Mouse (Mus musculus): ENCODE results near the gene Asf1a.
"Not testable (repeated sequence)": the region's sequence is repeated elsewhere in the genome, so short reads cannot be mapped to it uniquely, and the experiment has no call there.

Gene Asf1a

DNA sequence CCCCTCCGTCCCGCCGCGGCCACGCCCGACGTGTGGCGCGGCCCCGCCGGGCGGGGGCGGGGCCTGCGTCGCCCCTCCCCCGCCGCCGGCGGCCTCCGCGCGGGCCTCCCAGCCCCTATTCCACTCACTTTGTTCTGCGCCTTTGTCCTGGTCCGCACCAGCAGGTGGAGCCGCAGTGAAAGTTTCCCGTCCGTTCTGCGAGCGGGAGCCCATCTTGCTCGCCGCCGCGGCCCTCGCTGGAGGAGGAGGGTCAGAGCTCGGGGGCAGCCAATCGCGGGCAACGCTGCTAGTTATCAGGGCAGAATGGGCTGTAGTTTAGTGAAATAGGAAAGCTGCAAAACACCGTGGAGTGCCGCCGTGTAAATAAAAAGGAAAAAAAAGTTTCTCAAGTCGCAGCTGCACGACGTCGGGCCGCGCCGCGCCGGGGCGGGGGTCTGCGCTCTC, at the start of gene Asf1a:
TSS of gene Asf1a (plus strand) at position 81 of the 444 bp plus-strand sequence.
- DNase-seq (ENCODE audit: extremely low spot score, low read depth, low spot score), result peak; percentile 73

- no peak for DNase-seq (ENCODE audit: extremely low spot score, low read depth, low spot score)
These were observed 34.6 kb upstream of the Asf1a start for GRCm38 (mm10) chr10:53562001-53562400.

- no peak for DNase-seq (ENCODE audit: extremely low spot score, low read depth, low spot score)
These were observed 31.0 kb upstream of the Asf1a start for GRCm38 (mm10) chr10:53565538-53565937.

DNA sequence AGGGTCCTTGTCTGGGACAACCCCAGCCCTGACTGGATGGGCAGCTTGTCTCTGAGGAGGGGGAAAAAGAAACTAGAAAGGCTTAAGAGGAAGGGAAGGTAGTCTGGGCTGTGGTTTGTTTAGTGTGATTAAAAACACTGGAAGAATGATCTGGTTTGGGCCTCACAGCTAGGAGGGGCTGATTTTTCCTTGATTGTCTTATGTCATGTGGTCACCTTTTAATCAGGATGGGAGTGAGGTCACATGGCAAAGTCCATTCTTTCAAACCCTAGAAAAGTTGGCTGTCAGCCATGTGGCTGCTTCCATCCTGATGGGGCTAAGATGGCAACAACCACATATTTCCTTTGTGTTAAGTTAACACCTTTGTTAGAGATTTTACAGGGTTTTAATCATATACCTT, 28.0 kb upstream of the Asf1a start:
- DNase-seq (ENCODE audit: extremely low spot score, low read depth, low spot score), result no peak

GRCm38 (mm10) chr10:53580137-53580536, 16.4 kb upstream of the Asf1a start:
- no peak for DNase-seq (ENCODE audit: extremely low spot score, low read depth, low spot score)

DNA sequence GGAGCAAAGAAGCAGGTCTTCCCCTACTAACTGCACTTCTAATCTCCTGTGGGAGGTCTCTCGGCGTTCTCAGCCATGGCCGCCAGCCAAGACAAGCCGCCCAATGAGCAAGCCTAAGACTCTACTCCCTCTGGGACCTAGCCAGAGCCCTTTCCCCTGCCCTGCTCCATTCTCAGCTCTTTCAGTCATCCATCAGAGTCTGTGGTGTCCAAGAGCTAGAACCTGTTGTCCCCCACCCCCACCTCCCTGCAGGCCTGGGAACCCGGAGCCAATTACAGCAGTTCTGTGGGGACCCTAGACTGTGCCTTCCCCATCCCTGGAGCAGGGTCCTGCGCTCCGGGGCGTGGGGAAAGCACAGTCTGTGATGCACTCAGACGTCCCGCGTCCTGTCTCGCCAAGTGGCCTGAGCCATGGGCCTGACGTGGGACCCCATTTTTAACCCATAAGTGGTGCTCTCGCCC, 15.9 kb upstream of the Asf1a start:
- no peak for DNase-seq (ENCODE audit: extremely low spot score, low read depth, low spot score)

DNA sequence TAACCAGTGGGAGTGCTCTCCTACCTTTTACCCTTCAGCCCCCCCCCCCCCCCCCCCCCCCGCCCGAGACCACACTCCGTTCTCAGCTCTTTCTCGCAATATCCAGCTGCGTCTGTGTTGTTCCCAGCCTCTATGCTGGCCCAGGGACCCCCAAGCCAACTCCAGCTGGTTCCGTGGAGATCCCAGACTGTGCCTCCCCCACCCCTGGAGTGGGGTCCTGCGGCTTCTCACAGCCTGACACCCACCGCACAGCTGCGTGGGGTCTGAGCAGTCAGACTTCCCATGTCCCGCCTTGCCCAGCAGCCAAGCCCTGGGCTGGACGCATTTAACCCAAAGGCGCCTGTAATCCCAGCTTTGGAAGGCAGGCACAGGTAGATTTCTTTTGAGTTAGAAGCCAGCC, 15.5 kb upstream of the Asf1a start:
- no peak for DNase-seq (ENCODE audit: extremely low spot score, low read depth, low spot score)

DNA sequence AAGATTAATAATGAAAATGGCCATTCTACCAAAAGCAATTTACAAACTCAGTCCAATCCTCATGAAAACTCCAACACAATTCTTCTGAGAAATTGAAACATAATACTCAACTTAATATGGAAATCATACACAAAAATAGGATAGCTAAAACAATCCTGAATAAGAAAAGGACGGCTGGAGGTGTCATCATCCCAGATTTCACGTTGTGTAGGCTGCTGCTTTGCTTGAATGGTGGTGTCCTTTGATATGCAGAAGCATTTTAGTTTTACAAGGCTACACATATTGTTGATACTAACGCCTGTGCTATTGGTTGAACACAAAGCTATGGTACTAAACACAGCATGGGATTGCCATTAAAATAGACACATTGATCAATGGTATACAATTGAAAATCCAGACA, 10.8 kb upstream of the Asf1a start:
- DNase-seq (ENCODE audit: extremely low spot score, low read depth, low spot score), result no peak

GRCm38 (mm10) chr10:53595744-53596676, 547 bp upstream of the Asf1a start:
- peak; percentile 39 for DNase-seq (ENCODE audit: extremely low spot score, low read depth, low spot score)

DNA sequence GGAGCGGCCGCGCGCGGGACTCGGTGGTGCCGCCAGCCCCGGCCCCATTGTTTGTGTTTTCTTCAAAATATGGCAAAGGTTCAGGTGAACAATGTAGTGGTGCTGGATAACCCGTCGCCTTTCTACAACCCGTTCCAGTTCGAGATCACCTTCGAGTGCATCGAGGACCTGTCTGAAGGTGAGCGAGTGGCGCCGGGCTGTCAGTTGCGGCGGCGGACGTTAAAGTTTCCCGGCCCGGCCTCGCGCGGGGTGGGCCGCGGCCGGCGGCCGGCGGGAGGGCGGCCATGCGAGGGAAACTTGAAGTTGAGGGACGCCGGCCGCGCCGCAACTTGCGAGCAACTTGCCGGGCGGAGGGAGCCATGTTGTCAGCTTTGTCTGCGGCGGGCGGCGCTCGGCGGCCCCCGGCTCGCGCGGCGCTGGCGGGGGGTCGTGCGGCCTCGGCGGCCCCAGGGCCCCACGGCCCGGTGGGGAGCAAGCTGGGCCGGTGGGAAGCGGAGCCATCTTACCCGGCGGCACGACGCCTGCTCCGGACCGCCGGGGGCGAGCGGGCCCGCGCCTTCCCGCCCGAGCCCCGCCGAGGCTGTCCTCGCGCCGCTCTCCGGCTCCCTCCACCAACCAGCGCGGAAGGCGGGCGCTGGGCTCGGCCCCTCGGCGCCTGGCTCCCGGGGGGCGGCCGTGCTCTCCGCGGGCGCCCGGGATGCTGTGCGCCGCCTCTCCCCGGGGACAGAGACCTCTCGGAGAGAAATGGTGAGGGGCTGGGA, 744 bp downstream of the Asf1a start:
- no peak for DNase-seq (ENCODE audit: extremely low spot score, low read depth, low spot score)

DNA sequence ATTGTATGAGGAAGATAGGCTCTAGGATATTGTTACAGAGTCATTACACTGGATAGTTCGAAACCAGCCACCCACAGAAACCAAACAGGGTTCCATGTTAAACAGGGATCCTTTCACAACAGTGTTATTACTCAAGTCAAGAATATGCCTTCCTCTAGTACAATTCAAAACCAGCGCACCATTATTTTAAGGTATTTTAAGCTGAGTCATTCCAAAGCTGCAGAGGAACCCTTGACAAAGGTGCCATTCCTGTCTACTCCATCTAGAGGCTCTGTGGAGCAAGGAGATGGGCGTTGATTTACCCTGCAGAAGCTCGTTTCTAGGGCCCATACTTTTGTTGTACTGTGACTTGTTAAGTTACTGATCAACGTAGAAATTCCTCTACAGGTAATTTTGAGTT, 2.3 kb downstream of the Asf1a start:
- peak; percentile 28 for DNase-seq (ENCODE audit: extremely low spot score, low read depth, low spot score)

DNA sequence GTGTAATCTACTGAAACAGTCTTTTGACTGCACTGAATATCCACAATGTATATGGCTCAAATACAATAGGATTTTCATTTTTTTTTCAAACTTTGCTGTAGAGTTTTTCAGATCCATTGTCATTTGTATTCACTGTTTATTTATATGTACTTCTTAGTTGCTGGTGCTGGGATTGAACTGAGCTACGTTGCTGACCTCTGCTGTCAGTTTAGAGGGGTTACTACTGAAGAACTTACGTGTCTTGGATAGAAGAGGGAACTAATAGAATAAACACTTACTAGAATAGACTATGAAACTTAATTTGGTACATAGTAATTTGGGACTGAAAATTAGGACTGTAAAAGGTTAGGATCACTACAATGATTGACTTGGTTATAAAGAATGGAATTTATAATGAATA, 8.8 kb downstream of the Asf1a start:
- DNase-seq (ENCODE audit: extremely low spot score, low read depth, low spot score), result no peak

GRCm38 (mm10) chr10:53608274-53608673, 11.7 kb downstream of the Asf1a start:
- no peak for DNase-seq (ENCODE audit: extremely low spot score, low read depth, low spot score)

GRCm38 (mm10) chr10:53612172-53612571, 15.6 kb downstream of the Asf1a start:
- no peak for DNase-seq (ENCODE audit: extremely low spot score, low read depth, low spot score)

DNA sequence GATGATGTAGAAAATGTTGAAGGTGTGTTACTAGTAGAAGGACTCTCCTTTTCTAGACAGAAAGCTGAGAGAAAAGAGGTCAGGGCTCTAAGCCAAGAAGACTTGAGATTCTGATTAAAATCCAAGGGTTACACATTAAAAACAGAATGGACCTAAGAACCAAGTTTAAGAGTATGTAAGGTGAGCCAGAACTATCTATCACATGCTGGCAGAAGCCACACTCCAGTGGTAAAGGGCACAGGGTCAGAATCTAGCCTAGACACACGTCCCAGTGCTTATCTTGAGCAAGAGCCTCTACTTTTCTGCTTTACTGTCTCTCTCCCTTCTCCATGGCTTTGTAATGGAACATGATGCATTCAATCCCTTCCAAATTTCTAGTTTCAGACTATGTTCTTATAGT, 17.4 kb downstream of the Asf1a start:
- DNase-seq (ENCODE audit: extremely low spot score, low read depth, low spot score), result no peak

- no peak for DNase-seq (ENCODE audit: extremely low spot score, low read depth, low spot score)
These were observed 19.5 kb downstream of the Asf1a start for GRCm38 (mm10) chr10:53615850-53616616.

GRCm38 (mm10) chr10:53629247-53629917, 32.8 kb downstream of the Asf1a start:
- peak; percentile 61 for DNase-seq (ENCODE audit: extremely low spot score, low read depth, low spot score)

DNA sequence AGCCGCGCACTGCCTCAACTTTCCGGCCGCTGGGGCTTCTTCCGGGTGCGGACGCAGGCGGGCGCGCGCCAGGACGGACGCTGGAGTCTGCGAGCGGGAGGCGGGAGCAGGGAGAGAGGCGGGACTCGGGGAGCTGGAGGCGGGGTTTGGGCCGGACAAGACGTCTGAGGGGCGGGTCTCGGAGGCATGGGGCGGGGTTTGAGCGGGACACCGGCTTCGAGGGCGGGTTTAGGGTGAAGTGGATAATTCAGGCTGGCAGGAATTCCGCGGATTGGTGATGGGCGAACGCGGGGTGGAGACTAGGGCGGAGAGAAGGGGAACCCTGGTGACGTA, 33.3 kb downstream of the Asf1a start:
- DNase-seq (ENCODE audit: extremely low spot score, low read depth, low spot score), result peak; percentile 76

- DNase-seq (ENCODE audit: extremely low spot score, low read depth, low spot score), result not testable (repeated sequence)
These were observed 33.8 kb downstream of the Asf1a start, which contains the start of gene Mcm9 for GRCm38 (mm10) chr10:53630339-53630738. Gene Mcm9, minus strand, starts transcription at chr10:53630439.

DNA sequence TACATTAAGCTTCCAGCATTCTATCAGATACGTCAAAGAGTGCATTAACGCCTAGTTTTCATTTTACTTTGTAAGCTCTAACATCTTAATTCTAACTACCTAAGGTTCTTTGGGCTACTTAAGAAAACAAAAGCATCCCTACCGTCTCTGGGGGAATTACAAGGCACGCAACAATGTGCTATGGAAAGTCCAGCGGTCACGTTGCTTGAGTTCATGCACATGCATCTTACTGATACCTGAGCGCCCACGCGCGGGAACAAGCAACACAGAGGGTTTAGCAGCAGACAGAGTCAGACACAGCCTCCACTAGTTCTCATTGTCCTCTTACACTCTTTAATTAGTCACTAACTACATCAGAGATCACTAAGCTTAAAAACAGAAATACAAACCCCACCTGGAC, 37.6 kb downstream of the Asf1a start:
- DNase-seq (ENCODE audit: extremely low spot score, low read depth, low spot score), result no peak

Data from hindlimb bud, embryonic 11.5 days (tissue).